Mouse (Mus musculus): ENCODE results near the gene Ap4s1. TPM values are rescaled to one million over a fixed set of nuclear protein-coding genes. Genes with fewer than 3 reads are reported as not detected.

Gene Ap4s1
- 48.9 and 49.6 TPM in 2 replicates for polyA plus RNA-seq (2015; fragmentation: Nextera tagmentation; extraction: Ambion mirVana)

DNA sequence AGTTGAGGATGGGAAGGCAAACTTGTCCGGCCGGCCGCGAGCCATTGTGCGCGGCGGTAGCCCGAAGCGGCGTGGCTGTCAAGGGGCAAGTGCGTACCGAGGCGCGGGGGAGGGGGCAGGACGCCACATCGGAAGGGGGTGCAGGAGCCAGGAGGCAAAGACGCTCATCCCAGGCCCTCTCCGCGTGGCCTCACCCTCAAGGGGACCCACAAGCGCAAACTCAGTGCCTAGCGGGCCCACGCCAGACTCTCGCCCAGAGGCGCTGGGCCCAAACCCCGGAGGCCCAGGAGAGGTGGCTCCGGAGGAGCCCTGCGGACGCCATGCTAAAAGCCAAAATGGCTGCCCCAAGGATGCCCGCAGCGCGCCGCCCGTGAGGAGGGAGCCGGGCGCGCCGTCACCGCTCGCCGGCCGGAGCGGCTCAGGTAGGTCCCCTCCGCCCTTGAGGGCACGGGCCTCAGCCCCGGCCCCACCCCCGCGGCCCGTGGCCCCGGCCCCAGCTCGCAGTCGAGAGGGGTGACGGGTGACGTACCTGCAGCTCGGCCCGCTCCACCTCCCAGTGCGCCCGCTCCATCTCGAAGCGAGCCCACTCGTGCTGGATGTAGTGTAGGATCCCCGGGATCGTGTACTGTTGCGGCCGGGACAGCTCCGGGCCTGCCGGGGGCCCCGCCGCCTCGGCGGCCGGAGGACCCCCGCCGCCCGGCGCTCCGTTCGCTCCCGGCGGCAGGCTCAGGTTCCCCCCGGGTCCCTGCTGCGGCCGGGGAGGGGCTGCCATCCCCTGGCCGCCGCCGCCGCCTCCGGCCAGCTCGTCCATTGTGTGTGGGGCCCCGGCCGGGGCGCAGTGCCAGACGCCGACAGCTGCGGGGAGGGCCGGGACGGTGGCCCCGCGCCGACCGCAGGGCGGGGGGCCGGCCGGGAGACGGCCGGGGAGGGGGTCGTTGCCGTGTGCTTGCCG is at the start of gene Ap4s1:
Gene Ap4s1 (plus strand): TSS at position 141 of the 952 bp plus-strand sequence.

DNA sequence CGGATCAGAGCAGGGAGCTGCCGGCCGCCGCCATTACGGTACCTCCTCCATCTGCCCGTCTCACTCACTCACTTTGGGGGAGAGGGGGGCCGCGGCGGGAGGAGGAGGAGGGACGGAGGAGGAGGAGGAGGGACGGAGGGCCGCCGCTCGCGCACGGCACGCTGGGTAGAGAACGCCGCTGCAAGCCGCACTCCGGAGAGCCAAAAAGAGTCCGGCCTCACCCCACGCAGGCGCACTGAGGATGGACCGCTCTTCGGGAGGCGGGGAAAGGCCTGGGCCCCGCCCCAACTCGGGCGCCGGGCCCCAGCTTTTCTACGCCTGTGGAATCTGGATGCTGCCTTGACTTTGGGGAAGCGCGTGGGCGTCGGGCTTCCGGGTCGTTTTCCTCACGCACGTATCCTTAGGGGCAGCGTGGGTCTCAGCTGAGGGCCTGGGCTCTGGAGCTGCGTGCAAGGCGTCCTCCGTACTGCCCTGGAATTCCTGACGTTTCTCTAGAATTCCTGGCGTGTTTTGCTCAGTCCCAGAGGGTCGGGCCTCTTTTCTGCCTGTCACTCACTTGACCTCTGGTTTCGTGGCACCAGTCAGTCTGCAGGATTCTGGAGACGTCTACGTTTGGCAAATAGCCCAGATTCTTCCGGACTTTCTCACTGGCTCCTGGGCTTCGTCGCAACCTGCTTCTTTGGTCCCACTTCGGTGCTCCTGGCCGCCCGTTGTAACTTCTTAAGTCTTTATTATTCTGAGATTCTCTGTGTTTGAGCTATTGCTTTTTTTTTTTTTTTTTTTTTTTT is 1.2 kb downstream of the Ap4s1 start, which contains the start of gene Strn3:
Gene Strn3 (minus strand): TSS at position 53 of the 788 bp plus-strand sequence.

Other genes starting within 250 kb of the Ap4s1 start
- 2.1 and 2.2 TPM in 2 replicates for gene Coch, start 97.7 kb upstream of the Ap4s1 start, polyA plus RNA-seq (2015; fragmentation: Nextera tagmentation; extraction: Ambion mirVana)
- gene Strn3, start 864 bp downstream of the Ap4s1 start, polyA plus RNA-seq (2015; fragmentation: Nextera tagmentation; extraction: Ambion mirVana), result 46.1 and 60.3 TPM in 2 replicates
- 26.3 and 31.6 TPM in 2 replicates for gene Hectd1, start 138.5 kb downstream of the Ap4s1 start, polyA plus RNA-seq (2015; fragmentation: Nextera tagmentation; extraction: Ambion mirVana)

All from skeletal muscle tissue, postnatal 0 days (tissue).